Mouse (Mus musculus): ENCODE data around the gene Dscam.

The Dscam gene

DNA sequence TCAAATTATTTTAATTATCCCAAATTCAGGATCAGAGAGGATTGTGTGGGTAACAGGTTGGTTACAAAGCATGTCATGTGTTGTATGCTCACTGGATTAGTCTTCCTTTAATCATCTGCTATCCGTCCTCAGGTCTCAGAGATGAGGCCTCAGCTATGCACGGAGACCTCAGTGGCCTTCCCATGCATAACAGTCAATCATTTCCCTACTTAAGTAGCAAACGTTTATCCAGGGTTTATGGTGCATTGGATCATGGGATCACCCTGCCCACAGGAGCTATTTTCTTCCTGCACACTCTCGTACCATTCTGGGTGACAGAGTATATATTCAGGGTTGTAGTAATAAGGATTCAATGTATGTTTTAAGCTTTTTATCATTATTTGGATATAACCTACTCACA is 557.3 kb downstream of the Dscam start:
- in situ Hi-C loops (cut with MboI; ENCODE audit: low sequenced_read_pairs), result loop anchor here (10.0 kb wide), 1 partner anchor 138 kb away; no protein-coding TSS in a partner anchor

GRCm38 (mm10) chr16:96610806-96611205 is 559.7 kb downstream of the Dscam start:
- in situ Hi-C loops (cut with MboI; ENCODE audit: low sequenced_read_pairs), result loop anchor here (10.0 kb wide), 1 partner anchor 136 kb away; no protein-coding TSS in a partner anchor

- in situ Hi-C loops (cut with MboI; ENCODE audit: low sequenced_read_pairs), result no loop called here
These were observed 568.3 kb downstream of the Dscam start for GRCm38 (mm10) chr16:96602206-96602605.

DNA sequence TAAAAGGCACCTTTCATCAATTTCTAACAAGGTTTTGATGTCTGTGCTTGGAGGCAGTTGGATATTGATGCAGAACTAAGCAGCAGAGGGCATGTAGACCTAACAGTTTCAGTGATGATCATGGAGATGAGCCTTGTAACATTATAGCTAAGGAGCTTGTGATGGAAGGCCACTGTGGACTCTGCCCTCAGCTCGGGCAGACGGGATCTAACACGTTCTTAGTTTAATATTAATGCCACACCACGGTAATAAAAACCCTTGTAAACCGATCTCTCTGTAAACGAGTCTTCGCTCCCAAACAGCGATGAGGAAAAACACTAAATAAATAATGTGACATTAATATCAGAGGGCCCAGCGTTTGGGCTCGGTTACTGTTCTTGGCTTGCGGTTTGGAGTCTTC is 569.8 kb downstream of the Dscam start:
- in situ Hi-C loops (cut with MboI; ENCODE audit: low sequenced_read_pairs), result no loop called here

DNA sequence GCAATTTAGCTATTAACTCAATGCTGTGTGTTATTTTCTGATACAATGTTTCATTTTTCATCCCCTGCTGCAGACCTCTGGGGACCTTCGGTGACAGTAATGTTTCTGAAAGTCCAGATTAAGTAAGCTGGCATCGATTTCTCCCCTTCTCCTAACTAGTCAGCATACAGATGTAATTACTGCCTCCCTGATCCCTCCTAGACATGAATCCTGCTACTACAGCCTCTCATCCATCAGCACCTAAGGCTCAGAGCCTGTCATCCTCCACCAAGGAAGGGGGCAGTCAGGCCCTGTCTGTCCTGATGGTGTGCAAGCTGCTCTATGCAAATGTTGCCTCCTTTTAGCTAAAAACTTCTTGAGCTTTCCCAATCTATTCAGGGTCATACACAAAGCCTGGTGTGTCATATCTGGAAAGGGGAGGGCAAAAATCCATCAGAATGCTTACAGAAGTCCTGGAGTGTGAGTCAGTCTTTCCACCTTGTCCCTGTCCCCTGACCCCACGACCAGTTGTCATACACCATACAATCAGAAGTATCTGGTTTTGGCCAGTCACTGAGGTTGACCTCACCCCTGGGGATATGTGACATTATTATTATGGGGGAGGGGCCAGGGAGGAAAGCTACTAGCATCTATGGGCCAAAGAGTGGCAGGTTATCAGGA is 571.0 kb downstream of the Dscam start:
- in situ Hi-C loops (cut with MboI; ENCODE audit: low sequenced_read_pairs), result no loop called here

- in situ Hi-C loops (cut with MboI; ENCODE audit: low sequenced_read_pairs), result no loop called here
These were observed 594.7 kb downstream of the Dscam start for GRCm38 (mm10) chr16:96575841-96576240.

DNA sequence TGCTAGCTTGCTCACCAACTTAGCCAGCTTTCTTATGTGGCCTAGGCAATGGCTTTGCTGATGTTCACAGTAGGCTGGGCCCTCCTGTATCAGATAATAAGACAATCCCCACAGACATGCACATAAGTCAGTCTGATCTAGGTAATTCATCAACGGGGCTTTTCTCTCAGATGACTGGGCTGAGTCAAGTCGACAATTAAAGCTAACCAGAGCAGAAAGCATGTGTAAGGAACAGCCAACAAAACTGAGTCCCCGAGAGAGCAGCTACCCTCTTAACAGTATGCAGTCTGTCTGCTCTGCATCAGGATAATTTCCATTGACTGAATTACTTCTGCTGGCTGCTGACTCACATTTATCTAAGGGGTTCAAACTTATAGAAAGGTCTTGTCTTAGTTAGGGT is 603.1 kb downstream of the Dscam start:
- in situ Hi-C loops (cut with MboI; ENCODE audit: low sequenced_read_pairs), result no loop called here

DNA sequence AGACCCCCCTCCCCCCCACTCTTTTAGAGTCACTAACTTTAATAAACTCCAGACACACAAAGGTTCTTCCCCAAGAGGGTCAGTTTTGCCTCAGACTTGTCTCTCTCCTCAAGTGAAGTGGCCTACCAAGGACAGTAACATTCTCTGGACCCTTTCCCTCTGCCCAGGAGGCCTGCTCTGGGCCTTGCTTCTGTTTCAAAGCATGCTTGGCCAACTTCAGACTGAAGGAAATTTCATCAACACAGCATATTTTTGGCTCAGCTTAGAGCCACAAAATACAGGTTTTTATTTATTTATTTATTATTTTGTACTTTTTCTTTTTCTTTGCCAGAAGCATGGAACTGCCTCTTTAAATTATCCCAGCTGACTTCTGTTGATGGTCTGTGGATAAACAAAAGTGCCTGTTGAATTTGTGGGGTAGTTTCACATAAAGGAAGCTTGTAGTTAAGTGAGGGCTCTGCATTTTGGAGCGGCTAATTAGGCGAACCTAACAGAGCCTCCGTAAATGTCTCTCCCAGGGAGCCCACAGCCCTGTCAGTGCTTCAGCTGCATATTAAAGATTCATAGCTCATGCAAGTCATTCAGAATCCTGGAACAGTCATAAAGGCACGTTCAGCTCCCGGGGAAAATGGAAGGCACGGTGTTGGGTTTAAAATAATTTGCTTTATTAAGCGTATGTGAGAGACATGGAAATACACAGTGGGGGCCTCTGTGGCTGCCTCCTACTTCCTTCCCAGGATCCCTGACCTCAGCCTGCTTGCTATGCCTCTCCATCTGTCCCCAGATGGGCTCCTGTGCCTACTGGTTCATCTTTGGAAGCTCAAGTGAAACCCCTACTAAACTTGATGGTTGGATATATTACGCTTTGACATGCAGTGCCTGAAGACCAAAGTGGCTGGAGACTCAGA is 606.9 kb downstream of the Dscam start:
- in situ Hi-C loops (cut with MboI; ENCODE audit: low sequenced_read_pairs), result no loop called here

- in situ Hi-C loops (cut with MboI; ENCODE audit: low sequenced_read_pairs), result no loop called here
These were observed 610.8 kb downstream of the Dscam start for GRCm38 (mm10) chr16:96559796-96560195.

GRCm38 (mm10) chr16:96558341-96558740 is 612.2 kb downstream of the Dscam start:
- in situ Hi-C loops (cut with MboI; ENCODE audit: low sequenced_read_pairs), result no loop called here

DNA sequence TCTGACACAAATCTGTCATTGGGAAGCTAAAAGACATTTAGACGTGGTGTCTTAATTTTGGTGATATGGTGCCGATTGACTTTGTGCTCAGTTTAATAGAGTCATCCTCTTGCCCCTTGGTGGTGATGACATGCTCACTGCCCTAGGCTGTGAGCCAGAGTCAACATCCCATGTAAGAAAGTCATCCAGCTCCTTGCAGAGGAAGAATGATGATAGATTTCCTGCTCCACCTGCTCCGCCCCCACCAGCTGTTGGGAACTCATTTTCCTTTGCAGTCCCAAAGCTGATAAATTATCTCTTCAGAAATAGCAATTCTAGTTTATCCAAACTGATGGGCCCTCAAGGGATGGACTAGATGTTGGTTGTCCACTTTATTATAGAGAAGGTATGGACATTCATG is 613.9 kb downstream of the Dscam start:
- in situ Hi-C loops (cut with MboI; ENCODE audit: low sequenced_read_pairs), result no loop called here

GRCm38 (mm10) chr16:96555412-96555811 is 615.1 kb downstream of the Dscam start:
- in situ Hi-C loops (cut with MboI; ENCODE audit: low sequenced_read_pairs), result no loop called here

GRCm38 (mm10) chr16:96552680-96553079 is 617.9 kb downstream of the Dscam start:
- in situ Hi-C loops (cut with MboI; ENCODE audit: low sequenced_read_pairs), result no loop called here

GRCm38 (mm10) chr16:96541056-96541455 is 629.5 kb downstream of the Dscam start:
- in situ Hi-C loops (cut with MboI; ENCODE audit: low sequenced_read_pairs), result no loop called here

Data from CH12F3 (cell line).